Mouse (Mus musculus) CD4-positive helper T cell, adult 2 months (primary cell): ENCODE results near the gene Gm29609.

Experiments used
- DNase-seq: peaks from one replicate; pipeline ENCODE4 v3.0.0-alpha.2; 2012; ENCODE audit warnings: low read depth, missing footprints, low spot score

Gm29609 gene

DNA sequence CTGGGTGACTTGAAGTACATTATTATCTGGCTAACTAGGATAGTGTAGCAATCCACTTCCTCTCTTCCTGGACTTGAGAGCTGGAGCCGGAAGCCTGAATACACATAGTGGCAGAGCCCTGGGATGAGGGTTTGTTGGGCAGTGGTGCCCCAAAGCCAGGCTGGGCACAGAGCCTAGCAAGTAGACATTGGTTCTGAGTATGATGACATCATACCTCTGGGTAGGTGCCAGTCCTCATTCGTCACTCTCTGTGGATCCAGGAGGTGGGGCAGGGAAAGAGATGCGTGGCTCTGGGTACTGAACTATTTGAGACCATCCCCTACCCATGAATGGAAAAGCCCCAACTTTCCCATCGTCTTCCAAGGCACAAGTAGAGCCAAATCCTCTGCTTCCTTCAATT, 29.9 kb downstream of the Gm29609 start:
- DNase-seq = no peak

DNA sequence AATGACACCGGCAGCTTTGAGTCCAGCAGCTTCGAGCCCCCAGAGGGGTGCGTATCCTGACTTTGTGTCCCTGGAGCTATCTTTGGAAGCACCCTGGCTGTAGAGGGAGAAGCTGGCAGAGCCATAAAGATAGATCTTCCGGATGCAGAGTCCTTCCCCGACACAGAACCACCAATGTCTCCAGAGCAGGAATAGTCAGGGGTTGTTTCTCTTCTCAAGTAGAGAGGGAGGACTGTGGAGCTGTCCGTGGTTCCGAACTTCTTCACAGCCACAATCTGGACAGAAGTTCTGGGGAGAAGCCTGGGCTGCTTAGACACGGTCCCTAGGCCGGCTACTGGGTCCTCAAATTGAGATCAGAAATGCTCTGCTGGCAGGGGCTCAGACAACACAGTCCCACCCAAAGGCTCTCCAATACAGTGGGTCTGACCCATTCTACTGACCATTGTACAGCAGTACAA, 40.7 kb downstream of the Gm29609 start:
- DNase-seq = no peak

DNA sequence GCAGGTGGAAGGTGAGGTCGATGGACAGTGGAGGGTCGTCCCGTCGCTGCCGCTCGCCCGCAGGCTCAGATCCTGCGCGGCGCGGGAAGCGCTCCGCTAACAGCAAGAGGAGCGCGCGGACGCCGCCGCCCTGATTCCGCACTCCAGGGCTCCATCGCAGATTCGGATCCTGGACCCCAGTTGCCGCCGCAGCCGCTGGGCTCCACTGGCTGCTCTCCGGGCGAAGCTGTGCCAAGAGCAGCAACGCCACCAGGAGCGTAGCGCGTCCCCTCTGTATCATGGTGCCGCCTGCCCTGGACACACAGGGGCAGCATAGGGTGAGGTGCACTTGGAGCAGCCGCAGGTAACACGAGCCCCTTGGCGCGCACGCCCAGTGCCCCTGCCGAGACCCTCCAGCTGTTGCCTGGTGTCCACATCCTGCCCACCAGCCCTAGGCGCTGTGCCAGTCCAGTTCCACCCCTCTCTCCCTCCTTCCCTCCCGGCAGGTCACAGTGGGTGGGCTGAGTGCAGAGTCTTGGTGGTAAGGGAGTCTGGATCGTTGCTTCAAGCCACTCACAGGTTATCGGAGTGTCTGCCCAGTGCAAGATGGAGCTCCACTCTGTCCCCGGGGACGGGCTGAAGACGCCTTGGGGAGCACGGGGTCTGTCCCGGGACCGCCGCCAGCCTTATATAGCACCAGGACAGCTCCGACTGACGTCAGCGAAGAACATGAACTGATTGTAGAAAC, 41.3 kb downstream of the Gm29609 start, which contains the start of gene Ucn:
TSS of gene Ucn (minus strand) at position 589 of the 727 bp plus-strand sequence.
- DNase-seq = no peak

DNA sequence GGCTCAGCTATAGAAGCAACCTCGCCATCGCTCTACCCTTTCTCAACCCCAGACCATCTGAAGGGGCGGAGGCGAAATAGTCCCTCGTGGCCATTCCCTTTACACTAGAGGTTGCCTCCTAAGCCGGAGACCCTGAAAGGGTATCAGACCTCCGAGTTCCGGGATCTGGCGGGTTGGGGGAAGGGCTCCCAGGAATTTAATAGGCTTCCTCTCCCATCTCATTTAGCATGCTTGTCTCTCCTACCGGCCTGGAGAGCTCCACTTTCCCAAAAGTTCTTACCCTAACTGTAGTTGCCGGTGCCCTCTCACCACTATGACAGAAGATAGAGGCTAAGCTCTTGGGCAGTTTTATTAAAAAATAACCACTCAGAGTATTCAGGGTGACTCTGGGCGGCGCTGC, 42.1 kb downstream of the Gm29609 start:
- DNase-seq = no peak

DNA sequence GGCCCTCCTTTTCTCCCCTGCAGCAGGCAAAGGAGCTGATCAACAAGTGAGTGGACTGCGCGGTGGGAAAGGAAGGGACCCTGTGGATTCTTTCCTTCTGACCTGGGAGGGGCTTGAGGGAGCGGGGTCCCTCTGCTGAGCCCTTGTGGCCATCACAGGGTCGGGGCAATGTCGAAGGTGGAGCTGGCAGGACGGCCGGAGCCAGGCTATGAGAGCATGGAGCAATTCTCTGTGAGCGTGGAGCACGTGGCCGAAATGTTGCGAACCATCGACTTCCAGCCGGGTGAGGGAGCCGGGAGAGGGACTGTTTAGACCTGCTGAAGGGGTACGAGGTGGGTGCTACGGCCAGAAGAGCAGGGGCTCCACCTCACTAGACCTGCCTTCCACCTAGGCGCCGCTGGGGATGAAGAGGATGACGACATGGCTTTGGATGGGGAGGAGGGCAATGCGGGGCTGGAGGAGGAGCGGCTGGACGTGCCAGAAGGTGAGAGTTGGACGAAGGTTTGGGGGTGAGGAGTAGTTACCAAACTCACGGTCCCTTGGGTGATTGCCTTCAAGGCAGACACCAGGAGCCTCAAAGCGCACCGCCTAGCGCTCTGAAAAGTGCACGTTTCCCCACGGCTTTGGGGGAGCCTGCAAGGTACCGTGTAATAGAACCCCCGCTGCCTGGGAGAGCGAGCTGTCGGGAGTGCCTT, 42.8 kb downstream of the Gm29609 start:
- no peak for DNase-seq

DNA sequence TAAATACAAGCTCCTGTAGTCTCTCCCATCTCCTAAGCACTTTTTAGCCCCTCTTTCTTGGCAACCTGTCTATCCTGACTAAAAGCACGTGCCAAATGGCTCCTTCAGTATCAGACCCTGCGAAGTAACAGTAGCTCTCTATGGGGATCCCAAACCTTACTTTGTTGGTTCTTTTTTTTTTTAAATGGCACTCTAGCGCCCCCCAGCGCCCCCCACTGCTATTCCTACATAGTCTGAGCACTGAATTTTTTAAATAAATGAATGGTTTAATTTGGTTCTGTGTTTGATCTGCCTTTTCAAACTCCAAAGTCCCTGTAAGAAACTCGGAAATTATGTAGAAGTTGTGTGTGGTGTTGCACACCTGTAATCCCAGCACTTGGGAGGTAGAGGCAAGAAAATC, 53.7 kb downstream of the Gm29609 start:
- no peak for DNase-seq

DNA sequence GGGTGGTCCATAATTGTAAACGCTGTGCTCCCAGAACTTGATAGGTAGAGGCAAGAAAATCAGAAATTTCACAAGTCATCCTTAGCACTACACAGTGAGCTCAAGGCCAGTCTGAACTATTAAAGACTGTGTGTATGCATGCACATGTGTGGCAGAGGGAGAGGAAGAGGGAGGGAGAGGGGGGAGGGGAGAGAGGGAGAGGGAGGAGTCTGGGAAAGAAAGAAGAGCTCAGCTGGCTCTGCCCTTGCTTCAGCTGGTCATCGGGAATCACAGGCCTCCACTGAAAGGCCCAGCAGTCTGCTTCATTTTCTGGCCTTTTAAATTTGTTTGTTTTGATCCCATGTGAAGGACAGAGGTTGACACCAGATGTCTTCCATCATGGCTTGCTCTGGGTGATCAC, 56.2 kb downstream of the Gm29609 start:
- no peak for DNase-seq

DNA sequence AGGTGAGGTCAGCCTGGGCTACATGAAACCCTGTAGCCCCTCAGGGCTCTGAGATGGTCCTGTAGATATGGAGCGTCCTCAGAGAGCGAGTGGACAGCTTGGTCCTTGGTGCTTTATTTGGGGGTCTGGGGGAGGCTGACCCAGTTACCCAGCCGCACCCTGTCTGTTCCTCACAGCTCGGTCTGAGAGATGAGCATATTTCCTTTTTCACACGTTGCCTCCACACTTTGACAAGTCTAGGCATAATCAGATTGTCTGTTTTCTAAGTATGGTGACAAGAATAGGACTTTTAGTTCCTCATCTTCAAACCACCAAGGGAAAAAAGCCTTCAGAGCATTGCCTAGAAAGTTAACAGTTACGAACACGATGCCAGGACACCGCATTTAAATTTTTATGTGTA, 58.6 kb downstream of the Gm29609 start:
- DNase-seq = no peak

DNA sequence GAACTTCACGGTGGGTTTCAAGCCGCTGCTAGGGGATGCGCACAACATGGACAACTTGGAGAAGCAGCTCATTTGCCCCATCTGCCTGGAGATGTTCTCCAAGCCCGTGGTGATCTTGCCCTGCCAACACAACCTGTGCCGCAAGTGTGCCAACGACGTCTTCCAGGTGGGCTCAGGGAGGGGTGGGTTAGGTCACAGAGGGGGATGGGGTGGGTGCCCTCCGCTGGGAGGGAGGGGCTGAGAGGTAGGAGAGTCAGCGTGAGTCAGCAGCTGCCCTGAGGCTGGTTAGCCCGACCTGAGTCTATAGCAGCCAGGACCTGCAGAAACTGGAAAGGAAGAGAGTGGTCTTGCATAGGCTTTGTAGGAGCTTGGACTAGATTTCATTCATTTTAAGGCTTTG, 62.8 kb downstream of the Gm29609 start:
- DNase-seq = no peak

DNA sequence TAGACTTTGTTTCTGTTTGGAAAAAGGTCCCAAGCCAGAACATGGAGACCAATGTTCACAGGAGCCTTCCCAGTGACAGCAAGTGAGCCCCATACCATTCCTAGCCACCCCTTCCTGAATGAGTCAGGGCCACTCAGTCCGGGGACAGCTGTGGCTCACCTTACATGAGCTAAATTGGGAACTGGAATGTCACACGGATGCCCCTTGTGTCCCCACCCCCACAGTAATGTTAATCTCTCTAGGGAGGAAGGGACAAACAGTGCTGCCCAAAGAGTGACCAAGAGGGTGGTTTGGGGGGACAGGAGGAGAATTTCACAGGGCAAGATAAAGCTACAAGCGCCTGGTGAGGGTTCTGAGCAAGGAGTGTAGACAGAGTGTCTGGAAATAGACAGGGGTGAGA, 63.4 kb downstream of the Gm29609 start, which contains the start of gene Trim54:
TSS of gene Trim54 (plus strand) at position 359 of the 400 bp plus-strand sequence.
- no peak for DNase-seq

DNA sequence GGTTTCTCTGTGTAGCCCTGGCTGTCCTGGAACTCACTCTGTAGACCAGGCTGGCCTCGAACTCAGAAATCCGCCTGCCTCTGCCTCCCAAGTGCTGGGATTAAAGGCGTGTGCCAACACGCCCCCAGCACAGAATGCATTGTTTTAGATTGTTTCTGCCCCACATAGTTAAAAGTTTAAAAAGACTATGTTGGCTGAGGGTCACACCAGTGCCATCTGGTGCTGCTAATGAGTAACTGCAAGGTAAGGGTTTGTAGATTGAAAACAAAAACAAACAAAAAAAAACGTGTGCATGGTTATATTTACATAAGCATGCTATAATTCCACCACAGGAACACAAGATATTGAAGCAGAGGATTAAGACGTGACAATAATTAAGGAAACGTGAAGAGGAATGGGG, 68.9 kb downstream of the Gm29609 start:
- DNase-seq = peak; percentile 23

DNA sequence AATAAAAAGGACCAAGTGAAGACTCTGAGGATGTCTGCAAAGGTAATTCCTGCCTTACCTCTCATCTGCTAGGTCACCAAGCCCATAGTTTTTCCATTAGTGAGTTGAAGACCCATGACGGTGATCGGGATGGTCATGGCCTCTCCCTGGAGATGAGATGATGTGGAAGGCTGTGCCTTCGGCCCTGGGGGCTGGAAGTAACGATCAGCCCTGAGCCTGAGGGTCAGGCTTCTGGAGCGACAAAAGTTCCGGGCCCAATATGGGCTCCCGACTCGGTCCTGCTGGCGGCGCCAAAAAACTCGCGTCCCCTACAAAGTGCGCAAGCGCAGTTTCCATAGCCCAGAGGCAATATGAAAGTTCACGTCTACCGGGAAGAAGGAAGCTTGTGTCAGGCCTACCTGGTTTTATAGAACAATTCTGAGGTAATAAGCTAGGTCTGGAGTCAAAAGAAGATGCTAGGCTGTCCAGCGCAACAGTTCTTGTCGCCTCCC, 71.7 kb downstream of the Gm29609 start, which contains the start of gene Slc30a3:
TSS of gene Slc30a3 (minus strand) at position 238 of the 491 bp plus-strand sequence.
- no peak for DNase-seq

DNA sequence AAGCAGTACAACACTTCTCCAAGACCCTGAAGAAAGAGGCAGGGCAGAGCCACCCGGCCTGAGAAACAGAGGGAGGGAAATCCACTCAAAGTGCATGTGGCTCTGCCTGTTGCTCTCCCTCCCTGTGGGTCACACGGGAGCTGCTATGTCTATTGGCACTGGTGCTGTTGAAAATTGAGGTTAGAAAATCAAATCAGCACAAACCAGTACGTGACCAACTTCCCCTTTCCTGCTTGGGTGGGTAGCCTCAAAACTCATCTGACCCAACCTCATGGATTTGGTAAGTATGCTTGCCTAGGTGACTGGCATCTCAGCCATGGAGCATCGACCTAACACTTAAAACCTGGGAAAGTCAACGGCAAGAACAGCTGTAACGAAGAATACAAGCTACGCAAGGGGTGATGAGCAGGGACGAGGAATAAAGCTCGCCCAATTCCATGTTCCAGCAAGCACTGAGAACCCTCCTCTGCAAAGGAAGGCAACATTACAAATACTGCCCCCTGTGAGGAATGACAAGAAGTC, 73.8 kb downstream of the Gm29609 start, which contains the start of gene Dnajc5g:
TSS of gene Dnajc5g (plus strand) at position 472 of the 522 bp plus-strand sequence.
- no peak for DNase-seq

DNA sequence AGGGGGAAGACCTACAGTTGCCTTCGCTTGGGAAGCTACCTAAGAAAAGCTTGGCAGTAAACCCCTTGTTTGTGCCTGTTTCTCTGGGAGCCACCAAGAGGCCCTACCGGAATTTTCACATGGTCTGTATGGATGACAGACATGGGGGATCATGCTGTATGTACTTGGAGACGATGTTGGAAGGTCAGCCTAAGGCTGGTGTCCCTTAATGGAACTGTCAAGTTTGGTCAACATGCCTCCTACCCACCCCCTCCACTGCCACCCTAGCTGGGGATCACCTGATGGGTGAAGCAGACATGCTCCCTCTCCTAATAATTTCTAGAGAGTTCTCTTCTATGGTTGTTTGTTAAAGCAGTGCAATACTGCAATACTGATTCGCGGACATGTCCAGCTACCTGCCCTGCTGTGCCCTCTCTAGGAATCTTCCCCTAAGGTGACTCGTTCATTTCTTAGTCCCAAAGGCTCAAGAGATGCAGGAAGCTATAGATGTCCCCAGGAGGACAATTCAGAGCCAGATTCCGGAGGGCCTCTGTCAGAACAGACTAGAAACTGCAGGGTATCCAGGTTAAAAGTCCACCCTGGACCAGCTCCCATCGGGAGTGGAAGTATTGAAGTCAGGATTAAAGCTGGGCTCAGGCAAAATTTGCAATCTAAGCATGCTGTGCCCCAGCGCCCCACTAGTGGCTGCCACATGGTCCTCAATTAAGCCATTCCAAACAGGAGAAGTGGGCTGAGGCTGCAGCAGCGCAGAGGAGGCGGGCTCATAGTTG, 83.8 kb downstream of the Gm29609 start:
- DNase-seq = no peak

DNA sequence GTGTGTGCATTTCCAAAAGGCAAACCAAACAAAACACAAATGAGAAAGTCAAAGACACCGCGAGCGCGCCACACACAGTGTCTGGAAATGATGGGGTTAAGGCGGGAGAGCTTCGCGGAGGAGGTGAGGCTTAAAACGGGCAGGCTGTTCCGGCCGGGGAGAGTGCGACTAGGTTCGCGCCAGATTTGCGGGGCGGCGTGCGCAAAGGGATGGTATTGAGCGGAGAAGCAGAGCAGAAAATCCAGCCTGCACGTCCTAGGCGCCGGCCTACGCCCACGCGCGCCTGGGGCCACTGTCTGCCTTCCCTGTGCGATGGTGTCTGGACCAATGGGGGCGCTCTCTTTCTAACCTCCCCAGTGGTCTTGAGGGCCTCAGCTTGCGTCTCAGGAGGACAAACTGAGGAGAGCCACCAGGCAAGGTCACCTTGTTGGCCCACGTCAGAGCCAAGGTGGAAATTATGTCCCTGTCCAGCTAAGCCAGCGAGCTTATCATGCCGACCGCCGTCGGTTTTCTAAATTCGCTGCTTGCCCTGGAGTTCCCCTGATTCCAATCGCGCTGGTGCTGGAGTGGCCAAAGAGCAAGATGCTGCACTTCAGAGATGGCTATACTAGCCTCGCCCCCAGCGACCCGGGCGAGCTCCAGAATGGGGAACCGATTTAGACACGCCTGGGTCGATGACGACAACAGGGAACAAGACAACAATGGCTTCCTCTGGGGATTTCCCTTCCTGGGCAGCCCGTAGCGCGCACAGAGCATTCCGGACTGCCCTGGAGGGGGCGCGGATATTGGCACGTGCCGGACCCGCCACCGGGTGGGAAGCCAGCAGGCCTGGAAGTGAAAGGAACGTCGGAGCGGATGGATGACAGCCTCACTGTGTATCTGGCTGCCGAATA, 84.7 kb downstream of the Gm29609 start:
- peak; percentile 80 for DNase-seq
